Mouse (Mus musculus): ENCODE data around the gene Tmem45a2.
A peak's percentile ranks its signal among the peaks of the same experiment; 100 is the strongest.
"Not testable (repeated sequence)": the region's sequence is repeated elsewhere in the genome, so short reads cannot be mapped to it uniquely, and the experiment has no call there.

Tmem45a2 gene

GRCm38 (mm10) chr16:57071132-57071639, at the start of gene Tmem45a2:
Gene Tmem45a2 (minus strand): TSS chr16:57071372.
- no peak for DNase-seq (ENCODE audit: low read depth, low spot score)

- DNase-seq (ENCODE audit: low read depth, low spot score) = no peak
These were observed 46.4 kb upstream of the Tmem45a2 start for GRCm38 (mm10) chr16:57117562-57117961.

GRCm38 (mm10) chr16:57116066-57116465, 44.9 kb upstream of the Tmem45a2 start:
- DNase-seq (ENCODE audit: low read depth, low spot score) = peak; percentile 26

GRCm38 (mm10) chr16:57106185-57106960, 35.2 kb upstream of the Tmem45a2 start:
- DNase-seq (ENCODE audit: low read depth, low spot score) = no peak

GRCm38 (mm10) chr16:57101174-57101573, 30.0 kb upstream of the Tmem45a2 start:
- no peak for DNase-seq (ENCODE audit: low read depth, low spot score)

- no peak for DNase-seq (ENCODE audit: low read depth, low spot score)
These were observed 28.5 kb upstream of the Tmem45a2 start for GRCm38 (mm10) chr16:57099572-57100237.

- no peak for DNase-seq (ENCODE audit: low read depth, low spot score)
These were observed 27.4 kb upstream of the Tmem45a2 start for GRCm38 (mm10) chr16:57098468-57099144.

GRCm38 (mm10) chr16:57092911-57093605, 21.9 kb upstream of the Tmem45a2 start:
- DNase-seq (ENCODE audit: low read depth, low spot score) = no peak

GRCm38 (mm10) chr16:57092460-57092859, 21.3 kb upstream of the Tmem45a2 start:
- DNase-seq (ENCODE audit: low read depth, low spot score) = peak; percentile 47

- DNase-seq (ENCODE audit: low read depth, low spot score) = no peak
These were observed 8.4 kb upstream of the Tmem45a2 start for GRCm38 (mm10) chr16:57079577-57079976.

GRCm38 (mm10) chr16:57075986-57076385, 4.8 kb upstream of the Tmem45a2 start:
- no peak for DNase-seq (ENCODE audit: low read depth, low spot score)

- DNase-seq (ENCODE audit: low read depth, low spot score) = no peak
These were observed 9.1 kb downstream of the Tmem45a2 start for GRCm38 (mm10) chr16:57062045-57062444.

GRCm38 (mm10) chr16:57056995-57057394, 14.2 kb downstream of the Tmem45a2 start:
- DNase-seq (ENCODE audit: low read depth, low spot score) = no peak

GRCm38 (mm10) chr16:57049974-57050373, 21.2 kb downstream of the Tmem45a2 start:
- no peak for DNase-seq (ENCODE audit: low read depth, low spot score)

- DNase-seq (ENCODE audit: low read depth, low spot score) = no peak
These were observed 32.6 kb downstream of the Tmem45a2 start for GRCm38 (mm10) chr16:57038600-57038999.

- peak; percentile 32 for DNase-seq (ENCODE audit: low read depth, low spot score)
These were observed 40.9 kb downstream of the Tmem45a2 start for GRCm38 (mm10) chr16:57030150-57030885.

GRCm38 (mm10) chr16:56998283-56998682, 72.9 kb downstream of the Tmem45a2 start:
- not testable (repeated sequence) for DNase-seq (ENCODE audit: low read depth, low spot score)

Data from CD4-positive helper T cell, adult 2 months (primary cell).